Mouse (Mus musculus) thymus, adult 2 months (tissue): ENCODE measurements at regions not wholly inside any gene's neighbourhood (a gene's known extent, or its start where the extent isn't known, plus 50 kb on each side); places are given as distances from the start of the nearest gene placed in this dataset.
A peak's percentile ranks its signal among the peaks of the same experiment; 100 is the strongest.

ENCODE experiments used
- DNase-seq: peaks from one replicate; pipeline ENCODE4 v3.0.0; 2021
- H3K27ac ChIP-seq: fragments of 200-500 bp; 2 replicates; pipeline ENCODE4 v1.5.1; 2012; ENCODE audit warnings: low read length, control low read depth; ENCODE audit not compliant: control insufficient read depth, insufficient read depth
- H3K27me3 ChIP-seq: fragments of 200-500 bp; 2 replicates; pipeline ENCODE4 v1.6.1; 2012; ENCODE audit warnings: mild to moderate bottlenecking, low read length, moderate library complexity, mixed read lengths; ENCODE audit not compliant: control insufficient read depth, insufficient read depth
- H3K36me3 ChIP-seq: fragments of 200-500 bp; 2 replicates; pipeline ENCODE4 v1.6.1; 2012; ENCODE audit warnings: mild to moderate bottlenecking, low read length, moderate library complexity; ENCODE audit not compliant: control insufficient read depth, insufficient read depth
- H3K4me1 ChIP-seq: fragments of 200-500 bp; replicated peaks from 2 replicates; pipeline ENCODE4 v1.6.1; 2012; ENCODE audit warnings: low read length; ENCODE audit not compliant: control insufficient read depth, insufficient read depth
- H3K4me3 ChIP-seq: fragments of 200-500 bp; 2 replicates; pipeline ENCODE4 v1.5.1; 2012; ENCODE audit warnings: mild to moderate bottlenecking, low read length, control low read depth, moderate library complexity; ENCODE audit not compliant: control insufficient read depth, insufficient read depth
- CTCF ChIP-seq: fragments of 200-500 bp; IDR thresholded peaks from 2 replicates; pipeline ENCODE4 v1.5.1; 2012; ENCODE audit warnings: mild to moderate bottlenecking, control low read depth, low read length, moderate library complexity, borderline replicate concordance; ENCODE audit not compliant: control insufficient read depth, poor library complexity, insufficient read depth; ENCODE audit errors: extremely low read depth
- POLR2A ChIP-seq: fragments of 200-500 bp; IDR thresholded peaks from 2 replicates; pipeline ENCODE4 v1.6.1; 2012; ENCODE audit warnings: mild to moderate bottlenecking, low read length, control low read depth, moderate library complexity; ENCODE audit not compliant: control insufficient read depth, poor library complexity, insufficient read depth; ENCODE audit errors: extremely low read depth
- WGBS: fragments of 180-500 bp; shearing (Covaris S2); methylation state at CpG from one replicate; pipeline ENCODE4 v1.1.7; 2018; 5-methylcytosine and 5-hydroxymethylcytosine counted together

DNA sequence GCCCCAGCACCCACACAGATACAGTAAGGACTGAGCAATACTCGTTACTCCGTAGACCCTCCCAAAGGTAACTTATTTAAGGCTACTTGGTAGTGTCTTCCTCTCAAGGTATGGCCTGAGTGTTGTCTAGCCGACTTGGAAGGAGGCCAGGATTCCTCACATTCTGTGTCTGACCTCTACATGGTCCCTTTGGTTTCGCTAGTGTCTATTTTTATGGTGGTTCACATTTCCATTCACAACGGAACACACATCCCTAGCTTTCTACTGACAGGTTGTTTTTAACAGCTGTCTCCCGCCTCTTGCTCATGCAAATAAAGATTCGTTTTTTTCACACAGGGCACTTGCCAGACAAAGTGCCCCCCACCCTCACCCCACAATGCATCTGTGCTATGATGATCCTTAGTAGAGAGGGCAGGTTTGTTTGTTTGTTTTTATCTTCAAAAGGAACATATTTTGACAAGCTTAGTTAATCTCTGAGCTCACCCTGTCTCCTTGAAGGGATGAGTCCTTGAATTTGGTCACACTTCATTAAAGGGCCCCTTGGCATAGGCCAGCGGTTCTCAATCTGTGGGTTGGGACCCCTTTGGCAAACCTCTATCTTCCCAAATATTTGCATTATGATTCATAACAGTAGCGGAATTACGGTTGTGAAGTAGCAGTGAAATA is 52.7 kb downstream of the Phlda1 start:
- peak; percentile 44 for DNase-seq

DNA sequence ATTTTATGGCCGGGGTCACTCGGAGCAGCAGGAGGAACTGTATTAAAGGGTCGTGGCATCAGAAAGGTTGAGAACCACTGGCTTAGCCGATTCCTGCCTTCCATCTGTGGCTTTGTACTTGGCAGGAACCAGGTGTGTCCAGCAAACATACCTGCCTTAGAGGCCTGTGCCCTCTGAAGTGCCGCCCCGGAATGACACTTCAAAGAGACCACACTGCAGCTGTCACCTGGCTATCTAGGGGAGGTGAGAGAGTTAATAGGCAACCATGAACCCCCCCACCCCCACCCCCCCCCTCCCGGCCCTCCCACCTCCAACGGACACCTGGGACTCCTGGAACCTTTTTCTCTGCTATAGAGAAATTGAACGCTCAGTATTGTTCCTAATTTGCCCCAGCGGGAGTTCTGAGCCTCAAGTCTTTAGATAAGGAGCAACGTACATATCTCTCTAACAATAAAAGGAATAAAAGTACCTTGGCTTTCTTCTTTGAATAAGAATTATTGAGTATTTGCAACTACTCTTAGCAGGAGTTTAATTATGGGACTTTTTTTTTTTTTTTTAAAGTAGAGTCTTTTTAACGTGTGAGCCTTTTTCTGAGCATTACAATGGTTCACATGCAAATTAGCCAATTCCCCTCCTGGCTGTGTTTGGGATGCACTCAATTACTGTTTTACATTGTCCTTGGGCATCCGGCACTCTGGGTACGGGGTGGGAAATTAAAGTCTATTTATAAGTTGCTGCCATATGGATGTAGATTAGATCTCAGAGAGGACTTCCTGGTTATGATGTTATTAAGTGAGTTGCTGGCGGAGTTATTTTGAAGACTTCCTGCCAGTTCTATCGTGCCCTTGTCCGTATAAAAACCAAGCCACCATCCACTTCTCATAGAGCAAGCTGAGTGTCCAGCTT is 53.5 kb downstream of the Phlda1 start:
- Histone ChIP-seq H3K27me3 (no peaks in the 10 kb centered on the region), H3K36me3 (no peaks in the 10 kb centered on the region), H3K27ac (peak overlapping the region; percentile 63), H3K4me3 (no peak overlapping the region), H3K4me1 (peaks cover 20% of the 10 kb centered on the region)
- no peak for TF ChIP-seq POLR2A
- TF ChIP-seq CTCF: no peak
- DNase-seq: peak; percentile 58
- 15% methylated on average over 17 of the region's 17 CpGs for WGBS

More for the DNA sequence above, 52.7 kb downstream of the Phlda1 start:
- peak overlapping the region; percentile 63 for H3K27ac ChIP-seq
- H3K36me3 ChIP-seq: no peaks in the 10 kb centered on the region
- H3K4me3 ChIP-seq: no peak overlapping the region
- H3K27me3 ChIP-seq: no peaks in the 10 kb centered on the region
- H3K4me1 ChIP-seq: peaks cover 20% of the 10 kb centered on the region
- 55% methylated on average over 10 of the region's 10 CpGs for WGBS
- TF ChIP-seq POLR2A (no peak), CTCF (no peak)

DNA sequence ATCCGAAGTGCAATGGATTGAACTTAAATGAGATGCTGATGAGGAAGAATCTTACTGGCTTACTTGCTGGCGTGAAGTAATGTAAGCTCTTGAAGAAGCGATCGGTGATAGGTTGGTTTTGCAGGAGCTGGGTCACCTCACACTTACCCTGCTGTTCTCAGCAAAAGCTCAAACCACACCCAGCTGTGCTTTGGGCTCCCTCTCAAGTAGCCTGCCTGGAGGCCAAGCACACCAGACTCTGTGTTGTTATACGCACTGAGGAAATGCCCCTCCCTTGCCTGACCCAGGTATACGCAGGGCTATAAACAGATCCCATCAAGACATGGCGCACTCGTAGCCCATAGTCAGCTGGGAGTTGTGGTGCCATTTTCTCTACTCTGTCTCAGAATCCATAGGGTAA is 56.5 kb downstream of the Phlda1 start:
- WGBS: 79% methylated on average over 8 of the region's 8 CpGs

DNA sequence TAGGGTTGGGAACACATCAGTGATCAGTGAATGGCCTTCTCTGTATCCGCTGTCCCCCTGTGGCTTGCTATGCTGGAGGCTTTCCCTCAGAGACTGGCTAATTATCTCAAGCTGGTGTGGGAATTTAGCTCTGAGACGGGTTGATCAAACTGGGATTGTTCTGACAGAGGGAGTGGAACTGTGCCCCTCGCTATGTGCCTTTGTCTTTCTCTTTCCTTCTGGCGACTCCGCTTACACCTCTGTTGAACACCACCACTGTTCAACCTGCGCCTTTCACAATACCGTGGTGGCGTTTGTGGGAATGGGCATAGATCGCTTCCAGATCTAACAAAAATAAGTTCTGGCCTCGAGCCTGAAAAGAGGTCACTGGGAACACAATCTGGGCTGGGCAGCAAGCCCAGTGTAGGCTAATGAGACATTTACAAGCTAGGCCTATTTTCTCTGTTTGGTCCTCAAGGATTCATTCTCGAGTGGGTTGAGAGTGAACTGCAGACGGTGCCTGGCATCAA is 60.8 kb downstream of the Phlda1 start:
- WGBS: 93% methylated on average over 12 of the region's 12 CpGs
- H3K27ac ChIP-seq: no peak overlapping the region
- TF ChIP-seq CTCF (no peak), POLR2A (no peak)

More for the DNA sequence above, 56.5 kb downstream of the Phlda1 start:
- no peak for DNase-seq
- Histone ChIP-seq H3K27ac (no peak overlapping the region), H3K27me3 (no peaks in the 10 kb centered on the region), H3K4me3 (no peak overlapping the region), H3K36me3 (no peaks in the 10 kb centered on the region), H3K4me1 (peaks cover 20% of the 10 kb centered on the region)
- no peak for TF ChIP-seq CTCF

DNA sequence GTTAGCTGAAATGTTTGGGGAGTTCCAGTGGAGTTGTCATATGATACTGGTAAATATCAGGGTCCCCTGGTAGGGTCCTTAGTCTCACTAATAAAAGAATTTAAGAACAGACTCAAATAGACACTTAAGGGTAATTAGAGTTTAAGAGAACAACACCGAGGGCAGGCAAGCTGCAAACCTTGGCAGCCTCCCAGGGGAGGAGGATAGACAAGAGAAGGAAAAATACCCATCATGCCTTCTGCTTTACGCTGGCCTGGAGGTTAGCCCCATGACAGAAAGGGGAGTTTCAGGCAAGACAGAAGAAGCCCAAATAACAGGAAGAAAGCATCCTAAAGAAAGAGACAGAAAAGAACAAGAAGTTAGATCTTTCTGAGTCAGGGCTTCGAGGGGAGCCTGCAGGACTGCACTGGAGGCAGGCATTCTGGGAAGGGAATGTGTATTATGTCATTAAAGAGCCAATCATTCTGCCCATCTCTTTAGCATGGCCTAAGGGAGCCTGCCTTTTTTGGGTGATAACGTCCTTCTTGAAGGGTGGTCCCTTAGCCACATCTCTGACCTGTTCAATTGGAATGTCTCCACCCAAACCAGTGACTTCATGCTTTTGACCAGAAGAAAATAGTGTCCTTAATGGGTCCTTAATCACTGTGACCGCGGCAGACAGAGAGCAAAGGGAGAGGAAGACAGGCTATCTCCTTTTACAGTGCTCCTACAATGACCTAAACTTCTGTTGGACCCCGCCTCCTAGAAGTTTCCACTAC is 64.6 kb downstream of the Phlda1 start:
- H3K4me3 ChIP-seq: no peak overlapping the region
- H3K27ac ChIP-seq: no peak overlapping the region
- no peaks in the 10 kb centered on the region for H3K36me3 ChIP-seq
- 87% methylated on average over 7 of the region's 7 CpGs for WGBS
- TF ChIP-seq CTCF: no peak
- no peak for TF ChIP-seq POLR2A
- DNase-seq: no peak
- H3K27me3 ChIP-seq: no peaks in the 10 kb centered on the region
- H3K4me1 ChIP-seq: 0 out of 2 replicates have a peak, but pooled peaks cover 3% of the 10 kb centered on the region

More for the DNA sequence above, 60.8 kb downstream of the Phlda1 start:
- Histone ChIP-seq H3K4me1 (peaks cover 6% of the 10 kb centered on the region), H3K27me3 (no peaks in the 10 kb centered on the region), H3K4me3 (no peak overlapping the region), H3K36me3 (no peaks in the 10 kb centered on the region)
- DNase-seq: no peak

DNA sequence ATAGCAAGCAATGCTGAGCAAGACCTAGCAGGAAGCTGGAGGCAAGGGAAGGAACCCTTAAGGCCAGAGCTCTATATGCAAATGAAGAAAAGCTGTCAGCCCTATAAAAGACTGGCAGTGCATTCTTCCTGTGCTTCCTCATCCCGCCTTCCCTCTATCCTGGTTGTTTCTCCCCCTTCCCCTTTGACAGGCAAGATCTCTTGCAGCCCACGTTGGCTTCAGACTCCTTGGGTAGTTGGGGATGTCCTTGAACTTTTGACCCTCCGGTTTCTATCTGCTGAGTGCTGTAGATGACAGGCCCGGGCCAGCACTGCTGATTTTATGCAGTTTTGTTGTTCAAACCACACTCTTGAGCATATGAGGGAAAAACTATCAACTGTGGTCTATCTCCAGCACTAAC is 68.1 kb downstream of the Phlda1 start:
- Histone ChIP-seq H3K27ac (no peak overlapping the region), H3K4me3 (no peak overlapping the region), H3K4me1 (peaks cover 12% of the 10 kb centered on the region), H3K36me3 (no peaks in the 10 kb centered on the region), H3K27me3 (no peaks in the 10 kb centered on the region)
- 79% methylated on average over 4 of the region's 4 CpGs for WGBS
- no peak for DNase-seq
- TF ChIP-seq POLR2A (no peak), CTCF (no peak)
